Mouse (Mus musculus): ENCODE data around the gene Ugt3a2. TPM values are rescaled to one million over a fixed set of nuclear protein-coding genes. Genes with fewer than 3 reads are reported as not detected.

Ugt3a2 gene
- polyA plus RNA-seq (2016; fragmentation: Nextera tagmentation; extraction: Ambion mirVana): not detected in 2 replicates

- H3K4me3 ChIP-seq: no peak within 1 kb of the TSS
- H3K4me1 ChIP-seq: no peaks in the 10 kb centered on the region
- no peak within 1 kb of the TSS for H3K27ac ChIP-seq
- 79% methylated on average over 4 of the region's 4 CpGs for WGBS
- no peak for DNase-seq (ENCODE audit: low spot score)
- H3K9me3 ChIP-seq: no peaks in the 10 kb centered on the region
- H3K36me3 ChIP-seq: no peaks in the 10 kb centered on the region
- no peaks in the 10 kb centered on the region for H3K27me3 ChIP-seq (ENCODE audit: insufficient read depth, poor library complexity, severe bottlenecking)
These were observed at the start of gene Ugt3a2 for GRCm38 (mm10) chr15:9335341-9335740. Ugt3a2 (plus strand) TSS chr15:9335550.

GRCm38 (mm10) chr15:9289660-9290059 is 45.7 kb upstream of the Ugt3a2 start:
- Histone ChIP-seq H3K27ac (no peak overlapping the region), H3K36me3 (no peaks in the 10 kb centered on the region), H3K4me1 (no peaks in the 10 kb centered on the region), H3K9me3 (no peaks in the 10 kb centered on the region), H3K4me3 (no peak overlapping the region), H3K27me3 (ENCODE audit: insufficient read depth, poor library complexity, severe bottlenecking) (no peaks in the 10 kb centered on the region)
- 59% methylated on average over 2 of the region's 2 CpGs for WGBS
- no peak for DNase-seq (ENCODE audit: low spot score)

GRCm38 (mm10) chr15:9305978-9306692 is 29.2 kb upstream of the Ugt3a2 start:
- WGBS: 72% methylated on average over 8 of the region's 8 CpGs
- H3K27ac ChIP-seq: no peak overlapping the region
- no peak for DNase-seq (ENCODE audit: low spot score)
- no peaks in the 10 kb centered on the region for H3K9me3 ChIP-seq
- H3K4me1 ChIP-seq: no peaks in the 10 kb centered on the region
- H3K27me3 ChIP-seq (ENCODE audit: insufficient read depth, poor library complexity, severe bottlenecking): no peaks in the 10 kb centered on the region
- no peak overlapping the region for H3K4me3 ChIP-seq
- no peaks in the 10 kb centered on the region for H3K36me3 ChIP-seq

DNA sequence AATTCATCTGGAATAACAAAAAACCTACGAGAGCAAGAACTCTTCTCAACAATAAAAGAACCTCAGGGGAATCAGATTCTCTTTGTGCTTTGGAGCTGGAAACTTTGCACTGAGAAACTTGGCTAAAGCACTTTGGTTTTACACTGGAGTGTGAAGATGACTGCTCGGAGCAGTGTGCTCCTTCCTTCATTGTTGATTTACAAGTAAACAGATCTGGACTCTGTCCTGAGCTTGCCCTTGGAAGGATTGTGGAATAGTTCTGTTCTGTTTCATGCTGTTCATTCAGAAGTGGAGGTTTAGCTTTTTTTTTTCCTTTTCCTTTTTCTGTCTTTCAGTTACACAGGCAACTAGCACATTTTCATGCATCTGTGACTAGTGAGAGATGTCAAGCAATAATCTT is 754 bp upstream of the Ugt3a2 start:
- DNase-seq (ENCODE audit: low spot score): no peak
- no peaks in the 10 kb centered on the region for H3K27me3 ChIP-seq (ENCODE audit: insufficient read depth, poor library complexity, severe bottlenecking)
- no peaks in the 10 kb centered on the region for H3K36me3 ChIP-seq
- WGBS: 70% methylated on average over 2 of the region's 2 CpGs
- H3K4me1 ChIP-seq: no peaks in the 10 kb centered on the region
- H3K27ac ChIP-seq: no peak overlapping the region
- H3K4me3 ChIP-seq: no peak overlapping the region
- no peaks in the 10 kb centered on the region for H3K9me3 ChIP-seq

DNA sequence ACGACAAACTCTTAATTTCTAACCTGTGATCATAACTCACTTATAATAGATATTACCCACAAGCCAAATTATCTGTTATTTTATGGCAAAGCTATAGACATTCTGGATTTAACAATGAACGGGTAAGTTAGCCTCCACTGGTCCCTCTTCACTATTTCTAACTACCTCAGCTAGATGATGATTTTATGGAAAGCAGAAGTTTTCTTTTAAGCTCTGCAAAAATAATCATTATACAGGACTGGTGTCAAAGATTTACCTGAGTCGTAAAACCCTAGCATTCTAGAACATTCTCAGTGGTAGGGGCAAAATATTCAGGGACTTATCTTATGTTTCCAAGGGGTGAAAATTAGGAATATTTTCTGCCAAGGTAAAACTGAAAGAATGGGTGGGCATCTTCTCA is 1.3 kb downstream of the Ugt3a2 start:
- Histone ChIP-seq H3K4me1 (no peaks in the 10 kb centered on the region), H3K4me3 (no peak overlapping the region), H3K27ac (no peak overlapping the region), H3K27me3 (ENCODE audit: insufficient read depth, poor library complexity, severe bottlenecking) (no peaks in the 10 kb centered on the region), H3K36me3 (no peaks in the 10 kb centered on the region), H3K9me3 (no peaks in the 10 kb centered on the region)
- no peak for DNase-seq (ENCODE audit: low spot score)
- WGBS: 70% methylated on average over 3 of the region's 3 CpGs

GRCm38 (mm10) chr15:9337021-9337420 is 1.7 kb downstream of the Ugt3a2 start:
- Histone ChIP-seq H3K36me3 (no peaks in the 10 kb centered on the region), H3K9me3 (no peaks in the 10 kb centered on the region), H3K4me1 (no peaks in the 10 kb centered on the region), H3K4me3 (no peak overlapping the region), H3K27me3 (ENCODE audit: insufficient read depth, poor library complexity, severe bottlenecking) (no peaks in the 10 kb centered on the region), H3K27ac (no peak overlapping the region)
- WGBS: 67% methylated on average over 3 of the region's 3 CpGs
- no peak for DNase-seq (ENCODE audit: low spot score)

DNA sequence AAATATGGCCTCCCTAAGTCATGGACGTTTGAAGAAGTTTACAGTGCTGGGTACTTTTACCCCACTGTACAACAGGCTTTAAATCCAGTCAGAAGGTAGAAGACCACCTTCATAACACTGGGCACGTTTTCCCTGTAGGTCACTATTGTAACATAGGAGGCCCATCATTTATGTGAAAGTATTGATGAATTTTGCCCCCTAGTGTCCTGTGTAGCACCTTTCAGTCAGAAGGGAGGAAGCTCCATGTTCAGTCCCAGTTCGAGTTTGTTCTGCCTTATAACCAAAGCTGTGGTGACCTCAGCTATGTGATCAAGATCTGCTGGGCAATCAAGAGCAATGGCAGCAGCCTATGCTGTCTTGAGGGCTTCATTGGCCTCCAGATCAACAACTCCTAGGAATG is 13.4 kb downstream of the Ugt3a2 start:
- H3K27me3 ChIP-seq (ENCODE audit: insufficient read depth, poor library complexity, severe bottlenecking): no peaks in the 10 kb centered on the region
- no peaks in the 10 kb centered on the region for H3K36me3 ChIP-seq
- DNase-seq (ENCODE audit: low spot score): no peak
- no peak overlapping the region for H3K27ac ChIP-seq
- no peak overlapping the region for H3K4me3 ChIP-seq
- WGBS: 40% methylated on average over 3 of the region's 3 CpGs
- no peaks in the 10 kb centered on the region for H3K4me1 ChIP-seq
- H3K9me3 ChIP-seq: no peaks in the 10 kb centered on the region

DNA sequence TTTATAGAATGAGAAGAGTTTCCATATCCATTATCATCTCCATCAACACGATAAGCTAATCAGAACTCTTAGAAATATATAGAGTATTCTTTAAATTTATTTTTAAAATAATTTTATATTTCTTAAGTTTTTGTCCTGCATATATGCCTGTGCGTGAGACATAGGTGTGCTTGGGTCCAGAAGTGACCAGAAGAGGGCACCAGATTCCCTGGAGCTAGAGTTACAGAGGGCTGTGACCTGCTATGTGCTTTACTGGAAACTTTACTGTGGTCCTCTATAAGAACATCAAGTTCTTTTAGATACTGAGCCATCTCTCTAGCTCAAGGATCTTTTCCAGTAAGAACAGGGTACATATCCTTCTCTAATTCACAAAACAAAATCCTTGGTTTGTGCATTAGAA is 27.5 kb downstream of the Ugt3a2 start:
- no peaks in the 10 kb centered on the region for H3K27me3 ChIP-seq (ENCODE audit: insufficient read depth, poor library complexity, severe bottlenecking)
- H3K4me3 ChIP-seq: no peak overlapping the region
- no peaks in the 10 kb centered on the region for H3K4me1 ChIP-seq
- WGBS: 52% methylated on average over 2 of the region's 2 CpGs
- no peak overlapping the region for H3K27ac ChIP-seq
- DNase-seq (ENCODE audit: low spot score): no peak
- no peaks in the 10 kb centered on the region for H3K9me3 ChIP-seq
- H3K36me3 ChIP-seq: no peaks in the 10 kb centered on the region

- H3K9me3 ChIP-seq: no peaks in the 10 kb centered on the region
- H3K27me3 ChIP-seq (ENCODE audit: insufficient read depth, poor library complexity, severe bottlenecking): no peaks in the 10 kb centered on the region
- H3K36me3 ChIP-seq: no peaks in the 10 kb centered on the region
- no peak for DNase-seq (ENCODE audit: low spot score)
- H3K4me3 ChIP-seq: no peak overlapping the region
- H3K4me1 ChIP-seq: no peaks in the 10 kb centered on the region
- WGBS: 83% methylated on average over 3 of the region's 3 CpGs
- H3K27ac ChIP-seq: no peak overlapping the region
These were observed 33.4 kb downstream of the Ugt3a2 start for GRCm38 (mm10) chr15:9368774-9369173.

- Histone ChIP-seq H3K4me3 (no peak overlapping the region), H3K36me3 (no peaks in the 10 kb centered on the region), H3K27ac (no peak overlapping the region), H3K27me3 (ENCODE audit: insufficient read depth, poor library complexity, severe bottlenecking) (no peaks in the 10 kb centered on the region), H3K4me1 (no peaks in the 10 kb centered on the region), H3K9me3 (no peaks in the 10 kb centered on the region)
- 83% methylated on average over 7 of the region's 7 CpGs for WGBS
- DNase-seq (ENCODE audit: low spot score): no peak
These were observed 40.9 kb downstream of the Ugt3a2 start for GRCm38 (mm10) chr15:9376281-9376680.

- Histone ChIP-seq H3K4me3 (no peak overlapping the region), H3K9me3 (no peaks in the 10 kb centered on the region), H3K27ac (no peak overlapping the region), H3K36me3 (no peaks in the 10 kb centered on the region), H3K4me1 (no peaks in the 10 kb centered on the region), H3K27me3 (ENCODE audit: insufficient read depth, poor library complexity, severe bottlenecking) (no peaks in the 10 kb centered on the region)
- WGBS: 81% methylated on average over 3 of the region's 3 CpGs
- no peak for DNase-seq (ENCODE audit: low spot score)
These were observed 74.1 kb downstream of the Ugt3a2 start for GRCm38 (mm10) chr15:9409475-9409874.

All from heart, embryonic 10.5 days (tissue).